Mouse (Mus musculus) CH12.LX (cell line): ENCODE data around the gene Aldh1b1. TPM values are rescaled to one million over a fixed set of nuclear protein-coding genes. Genes with fewer than 3 reads are reported as not detected.

ENCODE experiments used
- DNase-seq: peaks from one replicate; pipeline ENCODE4 v3.0.0-alpha.2; 2013; ENCODE audit errors: extremely low read depth
- H3K27ac ChIP-seq: 2 replicates; pipeline ENCODE4 v1.5.1; 2012; ENCODE audit warnings: low read depth, mild to moderate bottlenecking, control low read depth, moderate library complexity; ENCODE audit not compliant: insufficient read depth
- H3K27me3 ChIP-seq: replicated peaks from 2 replicates; pipeline ENCODE3; 2012; ENCODE audit warnings: inconsistent platforms
- H3K36me3 ChIP-seq, 2 experiments: replicated peaks in 1 of 2; 2 replicates each; pipeline versions ENCODE3 to v1.6.1; 2012; ENCODE audit warnings: inconsistent platforms in 1 of 2, low read length in 1 of 2, mild to moderate bottlenecking in 1 of 2, mixed read lengths in 1 of 2, moderate library complexity in 1 of 2; ENCODE audit not compliant: control insufficient read depth in 1 of 2, insufficient read depth in 1 of 2
- H3K4me1 ChIP-seq, 2 experiments: 2 replicates each; pipeline ENCODE4 v1.6.1; 2012; ENCODE audit warnings: inconsistent platforms in 1 of 2, moderate library complexity in 1 of 2; ENCODE audit not compliant: insufficient read depth in 2 of 2, control insufficient read depth in 1 of 2
- H3K4me2 ChIP-seq: 2 replicates; pipeline ENCODE4 v1.6.1; 2012; ENCODE audit warnings: low read depth, mild to moderate bottlenecking, control low read depth; ENCODE audit not compliant: poor library complexity, insufficient read depth, severe bottlenecking
- H3K4me3 ChIP-seq, 3 experiments: fragments of 150-350 bp in 1 of 3; sonication (generic) in 1 of 3; replicated peaks in 1 of 3; 2 replicates each; pipeline versions ENCODE3 to v1.5.1; 2011 to 2012; ENCODE audit warnings: low read depth in 2 of 3, low read length in 2 of 3, mild to moderate bottlenecking in 2 of 3, moderate library complexity in 2 of 3, control low read depth in 1 of 3, improper control_type of control experiment in 1 of 3, inconsistent platforms in 1 of 3, mixed read lengths in 1 of 3; ENCODE audit not compliant: poor library complexity in 1 of 3
- H3K79me2 ChIP-seq: replicated peaks from 2 replicates; pipeline ENCODE4 v1.6.1; 2012; ENCODE audit warnings: mild to moderate bottlenecking, moderate library complexity; ENCODE audit not compliant: control insufficient read depth, poor library complexity, insufficient read depth, severe bottlenecking; ENCODE audit errors: extremely low read depth
- H3K9ac ChIP-seq: 2 replicates; pipeline ENCODE4 v1.6.1; 2012; ENCODE audit warnings: low read depth, mild to moderate bottlenecking, control low read depth, moderate library complexity; ENCODE audit not compliant: insufficient read depth
- H3K9me3 ChIP-seq: replicated peaks from 2 replicates; pipeline ENCODE3; 2012; ENCODE audit warnings: low read length, inconsistent platforms, mixed read lengths
- CHD1 ChIP-seq: IDR thresholded peaks from 2 replicates; pipeline ENCODE4 v1.6.1; 2012; ENCODE audit warnings: low read depth, low read length, improper control_type of control experiment, inconsistent platforms
- CHD2 ChIP-seq: IDR thresholded peaks from 2 replicates; pipeline ENCODE4 v1.6.1; 2011; ENCODE audit warnings: low read length, improper control_type of control experiment
- E2F4 ChIP-seq: IDR thresholded peaks from 2 replicates; pipeline ENCODE4 v1.6.1; 2011; ENCODE audit warnings: low read depth, low read length, improper control_type of control experiment; ENCODE audit not compliant: insufficient replicate concordance
- EP300 ChIP-seq: IDR thresholded peaks from 2 replicates; pipeline ENCODE4 v1.6.1; 2011; ENCODE audit warnings: low read length, improper control_type of control experiment
- HCFC1 ChIP-seq: IDR thresholded peaks from 2 replicates; pipeline ENCODE4 v1.6.1; 2012; ENCODE audit warnings: low read depth, mild to moderate bottlenecking, inconsistent platforms, low read length, improper control_type of control experiment
- IRF4 ChIP-seq: IDR thresholded peaks from 2 replicates; pipeline ENCODE4 v1.6.1; 2014; ENCODE audit warnings: low read depth, mild to moderate bottlenecking, inconsistent platforms, low read length, improper control_type of control experiment
- JUN ChIP-seq: IDR thresholded peaks from 2 replicates; pipeline ENCODE4 v1.6.1; 2011; ENCODE audit warnings: low read depth, mild to moderate bottlenecking, low read length, improper control_type of control experiment, moderate library complexity; ENCODE audit not compliant: insufficient read depth
- KAT2A ChIP-seq: IDR thresholded peaks from 2 replicates; pipeline ENCODE4 v1.6.1; 2012; ENCODE audit warnings: low read length, improper control_type of control experiment, inconsistent platforms; ENCODE audit not compliant: insufficient replicate concordance
- MAFK ChIP-seq: IDR thresholded peaks from 2 replicates; pipeline ENCODE4 v1.6.1; 2011; ENCODE audit warnings: low read length, improper control_type of control experiment; ENCODE audit not compliant: insufficient replicate concordance
- MAX ChIP-seq: IDR thresholded peaks from 2 replicates; pipeline ENCODE4 v1.6.1; 2011; ENCODE audit warnings: low read length, improper control_type of control experiment
- MEF2A ChIP-seq: IDR thresholded peaks from 2 replicates; pipeline ENCODE4 v1.6.1; 2014; ENCODE audit warnings: low read depth, mild to moderate bottlenecking, inconsistent platforms, low read length, improper control_type of control experiment, borderline replicate concordance
- MYC ChIP-seq: IDR thresholded peaks from 2 replicates; pipeline ENCODE4 v1.6.1; 2011; ENCODE audit warnings: low read depth, mild to moderate bottlenecking, improper control_type of control experiment, low read length
- POLR2A ChIP-seq: IDR thresholded peaks from 2 replicates; pipeline ENCODE4 v1.6.1; 2011; ENCODE audit warnings: low read depth, mild to moderate bottlenecking, improper control_type of control experiment, low read length
- SMC3 ChIP-seq: IDR thresholded peaks from 2 replicates; pipeline ENCODE4 v1.6.1; 2011; ENCODE audit warnings: low read depth, low read length, improper control_type of control experiment
- TBP ChIP-seq: conservative IDR thresholded peaks from 2 replicates; pipeline ENCODE4 v1.6.1; 2011; ENCODE audit warnings: low read depth, low read length, improper control_type of control experiment
- ZC3H11A ChIP-seq: IDR thresholded peaks from 2 replicates; pipeline ENCODE4 v1.6.1; 2012; ENCODE audit warnings: low read depth, mild to moderate bottlenecking, inconsistent platforms, low read length, improper control_type of control experiment
- ZKSCAN1 ChIP-seq: IDR thresholded peaks from 2 replicates; pipeline ENCODE4 v1.6.1; 2012; ENCODE audit warnings: low read depth, inconsistent platforms, low read length, improper control_type of control experiment, borderline replicate concordance
- ZNF384 ChIP-seq: IDR thresholded peaks from 2 replicates; pipeline ENCODE4 v1.6.1; 2012; ENCODE audit warnings: low read depth, low read length, improper control_type of control experiment, inconsistent platforms
- dilution Hi-C: fragments of 300-500 bp; cut with MboI; formaldehyde crosslinking; loops from 2 replicates; pipeline ENCODE4 v1.14.3; 2020; ENCODE audit warnings: low sequenced_read_pairs; ENCODE audit not compliant: extremely low pct_unique_long_range_greater_than_20kb, extremely low pct_ligation_motif_present
- in situ Hi-C: fragments of 300-500 bp; cut with MboI; formaldehyde crosslinking; loops from 3 replicates; pipeline ENCODE4 v1.14.3; 2019; ENCODE audit warnings: low sequenced_read_pairs, low pct_ligation_motif_present, low pct_unique_long_range_greater_than_20kb, mixed read lengths
- polyA plus RNA-seq: library from polyadenylated mRNA; unstranded; fragments of >175 nt; gene quantifications from 2 replicates; pipeline ENCODE4 v1.2.1, GENCODE M21; 2012; ENCODE audit warnings: low read depth; ENCODE audit not compliant: insufficient read length
- total RNA-seq, 2 experiments: library from RNA; depleted of rRNA; stranded (reverse); fragments of 300-350 nt in 1 of 2; fragments of >200 nt in 1 of 2; gene quantifications; 2 replicates each; pipeline ENCODE4 v1.2.3; 2012 to 2014

Gene Aldh1b1
- total and polyA plus RNA-seq, 3 experiments, result 4.9 to 8.3 (median 6.4) TPM

DNA sequence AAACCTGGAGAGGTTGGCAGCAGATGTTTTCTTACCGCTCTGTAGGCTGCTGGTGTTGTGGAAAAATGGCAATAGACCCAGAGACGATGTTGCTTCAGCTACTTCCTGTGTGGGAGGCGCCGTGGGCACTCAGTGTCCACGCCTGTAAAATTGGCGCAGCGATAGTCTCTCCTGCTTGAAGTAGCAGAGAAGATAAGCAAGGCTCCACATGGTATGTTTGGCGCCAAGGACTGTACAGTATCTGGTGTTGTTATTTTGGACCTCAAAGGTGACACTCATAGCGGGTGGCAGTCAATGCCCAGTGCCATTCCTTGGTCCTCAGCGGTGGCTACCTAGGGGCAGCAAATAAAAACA lies 34.7 kb upstream of the Aldh1b1 start:
- Histone ChIP-seq H3K36me3 (no peaks in the 10 kb centered on the region), H3K4me1 (peaks cover 0 to 28% of the 10 kb centered on the region in 2 experiments; a peak in 2 of 4 replicates), H3K9me3 (peaks cover 2% of the 10 kb centered on the region), H3K27ac (no peak overlapping the region), H3K9ac (no peak overlapping the region), H3K27me3 (no peaks in the 10 kb centered on the region), H3K4me2 (no peak overlapping the region), H3K4me3 (no peak overlapping the region), H3K79me2 (no peaks in the 10 kb centered on the region)
- no peak for TF ChIP-seq SMC3
- TF ChIP-seq IRF4, result no peak
- no peak for TF ChIP-seq ZKSCAN1
- no peak for TF ChIP-seq MEF2A
- TF ChIP-seq POLR2A, result no peak
- no peak for TF ChIP-seq HCFC1
- TF ChIP-seq MAX, result no peak
- TF ChIP-seq ZC3H11A, result no peak
- no peak for TF ChIP-seq E2F4
- TF ChIP-seq EP300, result no peak
- no peak for TF ChIP-seq CHD2
- TF ChIP-seq MYC, result no peak
- no peak for TF ChIP-seq ZNF384
- no peak for TF ChIP-seq TBP
- no peak for TF ChIP-seq KAT2A
- no peak for TF ChIP-seq JUN
- no peak for TF ChIP-seq CHD1
- no peak for TF ChIP-seq MAFK
- in situ Hi-C loops (loop anchor here (10.0 kb wide), 2 partner anchors 229 to 349 kb away; partner anchors contain the start of gene Shb), dilution Hi-C loops (no loop called here)
- DNase-seq, result no peak

DNA sequence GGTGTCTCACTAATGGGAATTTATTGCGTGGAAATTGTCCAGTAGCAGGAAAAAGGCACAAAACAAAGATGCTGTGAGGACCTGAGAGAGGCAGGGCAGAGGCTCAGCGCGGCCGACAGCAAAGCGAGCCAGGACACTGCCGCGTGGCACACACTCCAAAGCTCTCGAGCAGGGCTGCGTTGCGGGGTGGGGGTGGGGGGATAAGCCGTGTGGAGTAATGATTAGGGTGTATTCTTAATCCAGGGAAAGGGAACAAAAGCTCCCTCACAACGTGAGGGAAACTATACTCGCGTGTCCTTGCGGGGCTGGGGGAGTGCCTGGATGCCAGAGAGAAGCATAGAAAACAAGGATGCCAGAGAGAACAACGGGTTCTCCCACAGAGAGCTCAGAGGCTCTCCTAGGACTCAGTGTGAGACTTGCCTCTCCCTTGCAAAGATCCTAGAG lies 33.7 kb upstream of the Aldh1b1 start:
- Histone ChIP-seq H3K9me3 (peaks cover 2% of the 10 kb centered on the region), H3K27me3 (no peaks in the 10 kb centered on the region), H3K36me3 (no peaks in the 10 kb centered on the region), H3K4me2 (no peak overlapping the region), H3K4me3 (no peak overlapping the region), H3K9ac (no peak overlapping the region), H3K79me2 (no peaks in the 10 kb centered on the region), H3K4me1 (peaks cover 0 to 27% of the 10 kb centered on the region in 2 experiments; a peak in 2 of 4 replicates), H3K27ac (no peak overlapping the region)
- no peak for DNase-seq
- in situ Hi-C loops, result loop anchor here (5.0 to 10.0 kb wide), 3 partner anchors 33 to 350 kb away; partner anchors contain the start of gene Shb
- dilution Hi-C loops, result no loop called here
- TF ChIP-seq EP300, result no peak
- TF ChIP-seq KAT2A, result no peak
